Mouse (Mus musculus) kidney, embryonic 16.5 days (tissue): ENCODE measurements around the gene Afg1l. TPM values are rescaled to one million over a fixed set of nuclear protein-coding genes. Genes with fewer than 3 reads are reported as not detected.

Experiments used
- ATAC-seq: fragments of 200-750 bp; cut with Nextera tagmentation; 2 replicates; pipeline ENCODE4 v1.8.0; 2017; ENCODE audit warnings: moderate TSS enrichment; ENCODE audit not compliant: low FRiP score, low TSS enrichment
- H3K27ac ChIP-seq: fragments of 300-500 bp; sonication (generic); 2 replicates; pipeline ENCODE4 v1.5.1; 2014; ENCODE audit warnings: low read length
- H3K27me3 ChIP-seq: fragments of 300-500 bp; sonication (generic); 2 replicates; pipeline ENCODE4 v1.6.1; 2014; ENCODE audit warnings: low read length, control low read depth, mixed read lengths; ENCODE audit not compliant: insufficient read depth
- H3K36me3 ChIP-seq: fragments of 300-500 bp; sonication (generic); 2 replicates; pipeline ENCODE4 v1.6.1; 2014; ENCODE audit warnings: low read length, control low read depth, mixed read lengths; ENCODE audit not compliant: insufficient read depth
- H3K4me1 ChIP-seq: fragments of 300-500 bp; sonication (generic); 2 replicates; pipeline ENCODE4 v1.6.1; 2014; ENCODE audit warnings: low read length, control low read depth, mixed read lengths; ENCODE audit not compliant: insufficient read depth
- H3K4me2 ChIP-seq: fragments of 300-500 bp; sonication (generic); replicated peaks from 2 replicates; pipeline ENCODE4 v1.6.1; 2014; ENCODE audit warnings: low read depth, low read length
- H3K4me3 ChIP-seq: fragments of 300-500 bp; sonication (generic); 2 replicates; pipeline ENCODE4 v1.5.1; 2014; ENCODE audit warnings: mild to moderate bottlenecking, low read length
- H3K9ac ChIP-seq: fragments of 300-500 bp; sonication (generic); replicated peaks from 2 replicates; pipeline ENCODE4 v1.6.1; 2014; ENCODE audit warnings: low read length
- H3K9me3 ChIP-seq: fragments of 300-500 bp; sonication (generic); 2 replicates; pipeline ENCODE4 v1.6.1; 2016; ENCODE audit warnings: low read length, control low read depth
- WGBS: fragments of 180-500 bp; shearing (Covaris S2); extraction: QIAGEN DNeasy Blood & Tissue Kit; methylation state at CpG from one replicate; pipeline ENCODE4 v1.1.7; 2014; 5-methylcytosine and 5-hydroxymethylcytosine counted together
- polyA plus RNA-seq: library from polyadenylated mRNA; unstranded; fragments of >200 nt; fragmentation: Nextera tagmentation; extraction: Ambion mirVana; gene quantifications from 2 replicates; pipeline ENCODE4 v1.2.1, GENCODE M21; 2015

Afg1l gene
- polyA plus RNA-seq, 1 experiment from 2014 or later = 9.9 TPM

DNA sequence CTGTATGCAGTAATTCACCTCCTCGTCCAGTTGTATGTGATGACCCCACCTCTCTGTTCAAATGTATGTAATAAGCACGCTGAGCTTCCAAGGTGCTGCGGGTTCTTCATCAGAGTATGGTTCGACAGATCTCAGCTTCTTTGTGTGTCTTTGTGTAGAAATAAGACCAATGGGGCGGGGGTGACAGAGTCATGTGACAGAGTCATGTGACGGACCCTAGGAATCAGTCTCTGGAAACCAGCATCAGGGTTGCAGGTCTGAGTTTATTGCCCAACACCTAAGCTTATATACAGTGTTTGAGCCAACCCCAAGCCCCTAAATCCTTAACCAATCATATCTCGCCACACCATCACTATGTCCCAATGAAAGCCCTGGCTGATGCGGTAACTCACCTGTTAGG lies 171.9 kb downstream of the Afg1l start:
- no peaks in the 10 kb centered on the region for H3K9me3 ChIP-seq
- no peaks in the 10 kb centered on the region for H3K36me3 ChIP-seq
- H3K4me3 ChIP-seq = no peak overlapping the region
- ATAC-seq = no peak
- H3K27me3 ChIP-seq = no peaks in the 10 kb centered on the region
- 88% methylated on average over 8 of the region's 8 CpGs for WGBS
- no peak overlapping the region for H3K27ac ChIP-seq
- no peak overlapping the region for H3K4me2 ChIP-seq
- H3K9ac ChIP-seq = no peak overlapping the region
- no peaks in the 10 kb centered on the region for H3K4me1 ChIP-seq

DNA sequence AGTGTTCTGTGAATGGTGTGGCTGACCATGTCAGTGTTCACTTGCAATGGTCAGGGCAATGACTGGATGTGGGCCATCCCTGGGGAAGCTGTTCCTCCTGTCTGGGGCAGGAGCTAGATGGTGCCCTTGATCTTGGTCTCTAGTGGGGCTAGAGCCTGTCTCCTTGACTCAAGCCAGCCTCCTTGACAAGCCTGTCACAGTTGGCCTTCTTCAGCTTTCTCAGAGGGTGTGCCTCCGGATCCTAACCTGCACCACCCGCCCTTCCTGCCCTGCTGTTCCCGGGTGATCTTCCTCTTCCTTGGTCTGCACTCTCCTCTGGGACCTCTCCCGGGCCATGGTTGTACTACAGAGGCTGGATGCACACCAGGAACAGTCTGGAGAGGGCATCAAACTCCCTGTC lies 177.6 kb downstream of the Afg1l start:
- Histone ChIP-seq H3K27me3 (no peaks in the 10 kb centered on the region), H3K4me3 (no peak overlapping the region), H3K4me2 (no peak overlapping the region), H3K9me3 (no peaks in the 10 kb centered on the region), H3K27ac (no peak overlapping the region), H3K4me1 (no peaks in the 10 kb centered on the region), H3K36me3 (no peaks in the 10 kb centered on the region), H3K9ac (no peak overlapping the region)
- 72% methylated on average over 4 of the region's 4 CpGs for WGBS
- ATAC-seq = no peak

DNA sequence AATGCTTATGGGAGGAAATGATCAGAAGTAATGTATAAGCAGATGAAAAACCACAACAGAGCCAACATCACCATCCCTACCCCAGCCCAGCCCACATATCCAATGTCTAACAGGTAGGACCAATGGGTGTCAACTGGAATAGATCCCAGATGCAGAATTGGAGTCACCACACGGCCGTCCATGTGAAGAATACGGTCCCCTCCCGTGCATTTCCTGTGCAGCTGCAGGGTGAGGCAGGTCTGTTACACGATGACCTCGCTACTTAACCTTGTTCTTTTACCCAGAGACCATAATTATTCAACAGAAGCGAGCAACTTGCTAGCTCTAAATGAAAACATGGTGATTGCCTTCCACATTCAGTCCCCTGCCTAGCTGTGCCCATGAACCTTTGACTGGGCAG lies 178.4 kb downstream of the Afg1l start:
- no peaks in the 10 kb centered on the region for H3K9me3 ChIP-seq
- no peak overlapping the region for H3K9ac ChIP-seq
- H3K4me2 ChIP-seq = no peak overlapping the region
- H3K4me1 ChIP-seq = no peaks in the 10 kb centered on the region
- no peak overlapping the region for H3K27ac ChIP-seq
- H3K4me3 ChIP-seq = no peak overlapping the region
- no peaks in the 10 kb centered on the region for H3K36me3 ChIP-seq
- H3K27me3 ChIP-seq = no peaks in the 10 kb centered on the region
- 0 out of 2 replicates have a peak, but pooled peaks have one; percentile 35 for ATAC-seq
- 15% methylated on average over 7 of the region's 7 CpGs for WGBS

DNA sequence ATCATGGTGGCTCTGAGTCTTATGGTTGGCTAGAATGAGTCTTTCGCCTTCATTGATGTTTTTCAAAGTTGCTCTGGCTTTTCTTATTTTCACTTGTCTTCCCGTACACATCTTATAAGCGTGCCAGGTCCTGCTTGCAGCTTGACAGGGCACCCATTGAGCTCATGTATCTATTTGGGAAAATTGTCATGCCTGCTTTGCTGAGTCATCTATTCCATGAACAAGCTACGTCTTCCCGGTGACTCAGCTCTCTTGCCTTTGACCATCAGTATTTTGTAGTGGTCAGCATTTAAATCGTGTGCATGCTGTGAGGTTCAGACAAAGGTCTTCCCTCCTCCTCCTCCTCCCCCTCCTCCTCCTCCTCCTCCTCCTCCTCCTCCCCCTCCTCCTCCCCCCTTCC lies 178.9 kb downstream of the Afg1l start:
- Histone ChIP-seq H3K36me3 (no peaks in the 10 kb centered on the region), H3K4me1 (no peaks in the 10 kb centered on the region), H3K4me2 (no peak overlapping the region), H3K27me3 (no peaks in the 10 kb centered on the region), H3K27ac (no peak overlapping the region), H3K4me3 (no peak overlapping the region), H3K9ac (no peak overlapping the region), H3K9me3 (no peaks in the 10 kb centered on the region)
- 73% methylated on average over 6 of the region's 6 CpGs for WGBS
- ATAC-seq = no peak

DNA sequence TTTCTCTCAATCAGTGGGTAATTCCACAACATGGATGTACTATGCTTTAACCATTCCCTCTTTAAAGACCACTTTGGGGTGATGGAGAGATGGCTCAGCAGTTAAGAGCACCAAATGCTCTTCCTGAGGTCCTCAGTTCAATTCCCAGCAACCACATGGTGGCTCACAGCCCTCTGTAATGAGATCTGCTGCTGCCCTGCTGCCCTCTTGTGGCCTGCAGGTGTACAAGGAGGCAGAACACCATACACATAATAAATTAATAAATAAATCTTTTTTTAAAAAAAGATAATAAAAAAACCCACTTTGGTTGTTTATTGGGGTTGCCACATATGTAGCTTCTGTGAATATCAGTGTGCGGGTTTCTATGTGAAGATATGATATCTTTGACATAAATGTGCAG lies 180.4 kb downstream of the Afg1l start:
- no peak overlapping the region for H3K4me2 ChIP-seq
- no peak overlapping the region for H3K4me3 ChIP-seq
- H3K4me1 ChIP-seq = no peaks in the 10 kb centered on the region
- no peak for ATAC-seq
- H3K36me3 ChIP-seq = no peaks in the 10 kb centered on the region
- H3K9me3 ChIP-seq = no peaks in the 10 kb centered on the region
- no peak overlapping the region for H3K9ac ChIP-seq
- H3K27me3 ChIP-seq = no peaks in the 10 kb centered on the region
- 97% methylated on average over 1 of the region's 1 CpGs for WGBS
- H3K27ac ChIP-seq = no peak overlapping the region

DNA sequence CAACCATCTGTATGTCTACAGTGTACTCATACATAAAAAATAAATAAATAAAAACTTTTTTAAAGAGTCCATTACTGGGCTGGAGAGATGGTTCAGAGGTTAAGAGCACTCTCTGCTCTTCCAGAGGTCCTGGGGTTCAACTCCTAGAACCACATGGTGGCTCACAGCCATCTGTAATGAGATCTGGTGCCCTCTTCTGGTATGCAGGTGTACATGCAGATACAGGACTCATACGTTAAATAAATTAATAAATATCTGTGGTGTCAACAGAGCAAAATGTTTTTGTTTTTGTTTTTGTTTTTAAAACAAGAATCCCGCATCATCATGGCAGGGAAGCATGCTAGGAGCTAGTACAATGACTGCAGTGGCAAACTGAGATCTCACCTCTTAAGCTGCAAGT lies 181.3 kb downstream of the Afg1l start:
- Histone ChIP-seq H3K4me2 (no peak overlapping the region), H3K4me3 (no peak overlapping the region), H3K9ac (no peak overlapping the region), H3K27me3 (no peaks in the 10 kb centered on the region), H3K4me1 (no peaks in the 10 kb centered on the region), H3K9me3 (no peaks in the 10 kb centered on the region), H3K36me3 (no peaks in the 10 kb centered on the region), H3K27ac (no peak overlapping the region)
- ATAC-seq = no peak
- 84% methylated on average over 2 of the region's 2 CpGs for WGBS

DNA sequence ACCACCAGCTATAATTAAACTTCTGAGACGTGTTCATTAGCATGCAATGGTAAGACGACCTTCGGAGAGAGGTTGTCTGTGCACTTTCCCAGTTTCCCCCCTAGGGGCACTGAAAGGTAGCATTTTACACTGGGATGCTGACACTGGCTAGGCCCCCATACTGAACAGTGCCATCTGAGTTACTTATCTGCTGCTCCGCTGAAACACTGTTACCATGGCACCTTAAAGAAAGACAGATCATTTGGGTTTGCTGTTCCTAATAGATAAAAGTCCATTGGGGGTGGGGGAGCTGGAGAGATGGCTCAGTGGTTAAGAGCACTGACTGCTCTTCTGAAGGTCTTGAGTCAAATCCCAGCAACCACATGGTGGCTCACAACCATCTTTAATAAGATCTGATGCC lies 181.8 kb downstream of the Afg1l start:
- no peak for ATAC-seq
- Histone ChIP-seq H3K27me3 (no peaks in the 10 kb centered on the region), H3K9me3 (no peaks in the 10 kb centered on the region), H3K4me3 (no peak overlapping the region), H3K36me3 (no peaks in the 10 kb centered on the region), H3K27ac (no peak overlapping the region), H3K4me1 (no peaks in the 10 kb centered on the region), H3K9ac (no peak overlapping the region), H3K4me2 (no peak overlapping the region)
- WGBS = 61% methylated on average over 4 of the region's 4 CpGs

DNA sequence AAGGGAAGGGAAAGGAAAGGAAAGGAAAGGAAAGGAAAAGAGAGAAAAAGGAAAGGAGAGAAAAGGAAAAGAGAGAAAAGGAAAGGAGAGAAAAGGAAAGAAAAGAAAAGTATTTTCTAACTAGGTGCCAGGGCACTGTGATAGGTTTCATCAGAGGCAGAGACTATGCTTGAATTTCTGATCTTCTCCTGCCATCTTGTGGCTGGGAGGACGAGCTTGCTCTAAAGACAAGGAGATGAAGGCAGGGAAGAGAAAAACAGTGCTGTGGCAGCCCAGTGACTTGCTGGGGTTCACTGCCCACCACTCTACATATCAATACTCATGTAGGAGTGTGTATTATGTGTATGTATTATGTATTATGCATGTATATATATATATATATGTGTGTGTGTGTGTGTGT lies 183.3 kb downstream of the Afg1l start:
- H3K9ac ChIP-seq = no peak overlapping the region
- no peaks in the 10 kb centered on the region for H3K36me3 ChIP-seq
- 0% methylated on average over 1 of the region's 1 CpGs for WGBS
- H3K27ac ChIP-seq = no peak overlapping the region
- no peak overlapping the region for H3K4me3 ChIP-seq
- no peaks in the 10 kb centered on the region for H3K9me3 ChIP-seq
- ATAC-seq = no peak
- H3K27me3 ChIP-seq = no peaks in the 10 kb centered on the region
- H3K4me1 ChIP-seq = no peaks in the 10 kb centered on the region
- no peak overlapping the region for H3K4me2 ChIP-seq

DNA sequence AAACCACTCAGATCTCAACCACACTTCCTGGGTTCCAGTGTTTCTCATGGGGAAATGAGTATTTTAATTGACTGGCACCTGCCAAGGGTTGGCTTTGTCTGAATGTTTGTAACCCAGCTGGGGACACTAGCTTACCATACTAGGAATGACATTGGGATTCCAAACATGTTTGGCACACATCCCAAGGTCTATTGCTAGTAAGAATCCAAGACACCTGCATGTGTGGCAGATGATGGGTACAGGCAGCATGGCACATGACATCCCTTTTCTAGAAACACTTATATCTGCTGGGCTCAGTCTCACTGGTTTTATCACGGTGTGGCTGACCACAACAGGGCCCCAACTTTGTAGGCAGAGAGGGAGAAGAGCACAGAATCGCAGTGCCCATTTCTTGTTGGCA lies 184.0 kb downstream of the Afg1l start:
- no peak for ATAC-seq

DNA sequence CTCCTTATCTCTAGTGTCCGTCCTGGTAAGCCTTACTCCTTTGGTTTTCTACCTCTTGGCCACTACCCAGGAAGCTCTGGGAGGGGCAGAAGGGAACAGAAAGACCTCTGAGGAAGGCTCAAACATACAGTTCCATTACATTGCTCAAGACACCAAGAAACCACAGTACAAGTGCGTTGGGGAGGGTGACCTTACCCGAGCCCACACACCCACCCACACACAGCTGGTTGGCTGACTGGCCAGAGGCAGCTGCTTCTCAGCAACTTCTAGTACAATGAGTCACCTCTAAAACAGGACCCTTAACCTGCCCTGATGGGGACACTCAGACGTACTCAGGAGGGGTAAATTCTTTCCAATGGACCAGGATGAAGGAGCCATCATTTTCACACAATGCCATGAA lies 184.5 kb downstream of the Afg1l start:
- Histone ChIP-seq H3K9me3 (no peaks in the 10 kb centered on the region), H3K27ac (no peak overlapping the region), H3K4me1 (no peaks in the 10 kb centered on the region), H3K9ac (no peak overlapping the region), H3K4me3 (no peak overlapping the region), H3K36me3 (no peaks in the 10 kb centered on the region), H3K4me2 (no peak overlapping the region), H3K27me3 (no peaks in the 10 kb centered on the region)
- ATAC-seq = no peak
- WGBS = 27% methylated on average over 4 of the region's 4 CpGs

More for the DNA sequence above, 184.0 kb downstream of the Afg1l start:
- WGBS = 71% methylated on average over 2 of the region's 2 CpGs
- Histone ChIP-seq H3K9me3 (no peaks in the 10 kb centered on the region), H3K27ac (no peak overlapping the region), H3K4me1 (no peaks in the 10 kb centered on the region), H3K4me2 (no peak overlapping the region), H3K4me3 (no peak overlapping the region), H3K36me3 (no peaks in the 10 kb centered on the region), H3K9ac (no peak overlapping the region), H3K27me3 (no peaks in the 10 kb centered on the region)

DNA sequence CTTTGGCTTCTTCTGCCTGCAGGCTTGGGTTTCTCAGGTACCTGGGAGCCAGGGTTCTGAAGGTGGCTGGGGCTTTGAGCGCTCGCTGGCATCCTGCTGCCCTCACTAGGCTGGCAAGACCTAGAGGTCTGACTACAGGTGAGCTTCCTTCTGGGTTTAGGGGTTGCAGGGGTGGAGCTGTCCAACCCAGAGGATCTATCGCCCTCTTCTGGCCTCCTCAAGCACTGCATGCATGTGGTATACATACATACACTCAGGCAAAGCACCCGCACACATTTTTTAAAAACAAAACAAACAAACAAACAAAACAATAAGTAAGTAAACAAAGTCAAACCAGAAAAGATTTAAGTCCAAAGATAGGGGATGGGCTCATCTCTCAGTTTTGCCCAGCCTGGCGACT lies 187.0 kb downstream of the Afg1l start:
- no peaks in the 10 kb centered on the region for H3K4me1 ChIP-seq
- H3K4me2 ChIP-seq = no peak overlapping the region
- no peak overlapping the region for H3K9ac ChIP-seq
- no peaks in the 10 kb centered on the region for H3K27me3 ChIP-seq
- WGBS = 71% methylated on average over 5 of the region's 5 CpGs
- no peak overlapping the region for H3K4me3 ChIP-seq
- no peak overlapping the region for H3K27ac ChIP-seq
- peaks cover 5% of the 10 kb centered on the region; the same call in 1 of the 2 replicates for H3K9me3 ChIP-seq
- no peak for ATAC-seq
- H3K36me3 ChIP-seq = no peaks in the 10 kb centered on the region
